Mouse (Mus musculus) frontal cortex, postnatal 10 days (tissue): ENCODE results near the gene Litaf.
A peak's percentile ranks its signal among the peaks of the same experiment; 100 is the strongest.
"Not testable (repeated sequence)": the region's sequence is repeated elsewhere in the genome, so short reads cannot be mapped to it uniquely, and the experiment has no call there.

Experiments
- DNase-seq, 2 experiments: peaks; one replicate each; pipeline ENCODE4 v3.0.0; 2022; ENCODE audit warnings: low spot score in 2 of 2, mixed read lengths in 1 of 2

Gene Litaf

GRCm38 (mm10) chr16:10992090-10993031 lies 73.6 kb downstream of the Litaf start:
- no peak for DNase-seq

- no peak for DNase-seq
These were observed 74.2 kb downstream of the Litaf start for GRCm38 (mm10) chr16:10991737-10992089.

- DNase-seq = no peak
These were observed 75.2 kb downstream of the Litaf start for GRCm38 (mm10) chr16:10990763-10991162.

GRCm38 (mm10) chr16:10989896-10990295 lies 76.1 kb downstream of the Litaf start:
- DNase-seq = no peak

GRCm38 (mm10) chr16:10989361-10989760 lies 76.6 kb downstream of the Litaf start:
- no peak for DNase-seq

GRCm38 (mm10) chr16:10988261-10988660 lies 77.7 kb downstream of the Litaf start:
- no peak for DNase-seq

GRCm38 (mm10) chr16:10984534-10984933 lies 81.4 kb downstream of the Litaf start:
- no peak for DNase-seq

- DNase-seq = no peak
These were observed 84.4 kb downstream of the Litaf start for GRCm38 (mm10) chr16:10981493-10982070.

- DNase-seq = no peak
These were observed 86.7 kb downstream of the Litaf start for GRCm38 (mm10) chr16:10979064-10979803.

- DNase-seq = no peak
These were observed 88.1 kb downstream of the Litaf start for GRCm38 (mm10) chr16:10977877-10978276.

GRCm38 (mm10) chr16:10976202-10976631 lies 89.7 kb downstream of the Litaf start:
- no peak for DNase-seq

- no peak for DNase-seq
These were observed 91.0 kb downstream of the Litaf start for GRCm38 (mm10) chr16:10974939-10975338.

- DNase-seq = no peak
These were observed 91.9 kb downstream of the Litaf start for GRCm38 (mm10) chr16:10974037-10974446.

GRCm38 (mm10) chr16:10972259-10972658 lies 93.7 kb downstream of the Litaf start:
- DNase-seq = no peak

- not testable (repeated sequence) for DNase-seq
These were observed 96.0 kb downstream of the Litaf start for GRCm38 (mm10) chr16:10969944-10970343.

GRCm38 (mm10) chr16:10969342-10969741 lies 96.6 kb downstream of the Litaf start:
- DNase-seq = no peak

- DNase-seq = no peak
These were observed 97.7 kb downstream of the Litaf start for GRCm38 (mm10) chr16:10968299-10968698.

GRCm38 (mm10) chr16:10967756-10968155 lies 98.2 kb downstream of the Litaf start:
- no peak for DNase-seq

- no peak for DNase-seq
These were observed 98.9 kb downstream of the Litaf start for GRCm38 (mm10) chr16:10967013-10967412.

GRCm38 (mm10) chr16:10965034-10965433 lies 100.9 kb downstream of the Litaf start:
- no peak for DNase-seq

- no peak for DNase-seq
These were observed 105.0 kb downstream of the Litaf start for GRCm38 (mm10) chr16:10960916-10961315.

GRCm38 (mm10) chr16:10958763-10959440 lies 107.1 kb downstream of the Litaf start:
- DNase-seq = peak; percentile 25 to 38
